Mouse (Mus musculus): ENCODE data around the gene Gm9903. TPM values are rescaled to one million over a fixed set of nuclear protein-coding genes. Genes with fewer than 3 reads are reported as not detected.
A peak's percentile ranks its signal among the peaks of the same experiment; 100 is the strongest.

Gm9903 gene
- total and polyA plus RNA-seq, 3 experiments, result 0.16 to 0.26 (median 0.21) TPM

GRCm38 (mm10) chr5:33655251-33655840, 25.6 kb downstream of the Gm9903 start:
- Histone ChIP-seq H3K9me3 (replicated peaks; ENCODE audit: low read length) (no peaks in the 10 kb centered on the region), H3K79me2 (replicated peaks; ENCODE audit: control insufficient read depth, extremely low read depth, insufficient read depth, poor library complexity, severe bottlenecking) (peaks cover 52% of the 10 kb centered on the region), H3K27ac (ENCODE audit: insufficient read depth, low read depth) (no peak overlapping the region), H3K27me3 (replicated peaks) (no peaks in the 10 kb centered on the region), H3K4me3 (replicated peaks in 1 of 3; ENCODE audit: low read depth in 2 of 3, low read length in 2 of 3, poor library complexity in 1 of 3) (no peak overlapping the region), H3K4me1 (ENCODE audit: control insufficient read depth in 1 of 2, insufficient read depth in 2 of 2) (peaks cover 19 to 64% of the 10 kb centered on the region in 2 experiments), H3K36me3 (replicated peaks in 1 of 2; ENCODE audit: control insufficient read depth in 1 of 2, insufficient read depth in 1 of 2, low read length in 1 of 2) (peaks cover 21 to 33% of the 10 kb centered on the region in 2 experiments), H3K9ac (ENCODE audit: insufficient read depth, low read depth) (no peak overlapping the region), H3K4me2 (ENCODE audit: insufficient read depth, low read depth, poor library complexity, severe bottlenecking) (no peak overlapping the region)
- dilution Hi-C loops (cut with MboI; ENCODE audit: extremely low pct_ligation_motif_present, extremely low pct_unique_long_range_greater_than_20kb, low sequenced_read_pairs) (no loop called here), in situ Hi-C loops (cut with MboI; ENCODE audit: low pct_ligation_motif_present, low pct_unique_long_range_greater_than_20kb, low sequenced_read_pairs) (no loop called here)
- DNase-seq (ENCODE audit: extremely low read depth), result no peak
- TF ChIP-seq SMC3 (IDR thresholded peaks at IDR 0.05; ENCODE audit: low read depth, low read length), result no peak
- TF ChIP-seq NRF1 (IDR thresholded peaks at IDR 0.05; ENCODE audit: low read depth, low read length), result no peak
- no peak for TF ChIP-seq GABPA (IDR thresholded peaks at IDR 0.05; ENCODE audit: insufficient replicate concordance, low read depth, low read length)
- TF ChIP-seq RCOR1 (conservative IDR thresholded peaks at IDR 0.05; ENCODE audit: low read depth, low read length), result no peak
- TF ChIP-seq HCFC1 (IDR thresholded peaks at IDR 0.05; ENCODE audit: low read depth, low read length), result no peak
- no peak for TF ChIP-seq USF2 (conservative IDR thresholded peaks at IDR 0.05; ENCODE audit: low read depth, low read length)
- no peak for TF ChIP-seq ZKSCAN1 (IDR thresholded peaks at IDR 0.05; ENCODE audit: borderline replicate concordance, low read depth, low read length)
- TF ChIP-seq ZNF384 (IDR thresholded peaks at IDR 0.05; ENCODE audit: low read depth, low read length), result no peak

DNA sequence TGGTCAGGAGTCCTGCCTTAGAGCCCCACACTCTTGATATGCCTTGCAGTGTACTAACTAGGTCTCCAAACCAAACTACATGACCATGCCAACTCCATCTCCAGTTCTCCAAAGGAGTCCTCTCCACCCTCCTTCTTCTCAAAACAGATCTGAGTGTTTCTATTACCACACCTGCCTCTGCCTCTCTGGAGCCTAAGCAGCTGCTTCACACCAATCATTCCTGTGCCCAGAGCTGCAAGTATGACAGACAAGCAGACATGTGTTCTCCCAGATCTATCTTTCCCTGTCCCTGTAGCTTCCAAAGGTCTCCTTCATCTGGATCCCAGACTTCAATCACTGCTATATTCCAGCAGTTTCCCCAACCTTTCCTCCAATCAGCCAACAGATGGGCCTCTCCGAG, 27.0 kb downstream of the Gm9903 start:
- no peaks in the 10 kb centered on the region for H3K27me3 ChIP-seq (replicated peaks)
- in situ Hi-C loops (cut with MboI; ENCODE audit: low pct_ligation_motif_present, low pct_unique_long_range_greater_than_20kb, low sequenced_read_pairs) (no loop called here), dilution Hi-C loops (cut with MboI; ENCODE audit: extremely low pct_ligation_motif_present, extremely low pct_unique_long_range_greater_than_20kb, low sequenced_read_pairs) (no loop called here)
- H3K27ac ChIP-seq (ENCODE audit: insufficient read depth, low read depth), result no peak overlapping the region
- peak overlapping the region; percentile 73 for H3K9ac ChIP-seq (ENCODE audit: insufficient read depth, low read depth)
- TF ChIP-seq RCOR1 (conservative IDR thresholded peaks at IDR 0.05; ENCODE audit: low read depth, low read length) (no peak), ZKSCAN1 (IDR thresholded peaks at IDR 0.05; ENCODE audit: borderline replicate concordance, low read depth, low read length) (no peak), NELFE (IDR thresholded peaks at IDR 0.05; ENCODE audit: low read depth, low read length) (no peak), TCF12 (IDR thresholded peaks at IDR 0.05; ENCODE audit: low read depth, low read length) (no peak), GABPA (IDR thresholded peaks at IDR 0.05; ENCODE audit: insufficient replicate concordance, low read depth, low read length) (no peak), ZNF384 (IDR thresholded peaks at IDR 0.05; ENCODE audit: low read depth, low read length) (no peak), IRF4 (IDR thresholded peaks at IDR 0.05; ENCODE audit: low read depth, low read length) (no peak), MAX (IDR thresholded peaks at IDR 0.05; ENCODE audit: low read length) (no peak), ZC3H11A (IDR thresholded peaks at IDR 0.05; ENCODE audit: low read depth, low read length) (no peak), POLR2A (IDR thresholded peaks at IDR 0.05; ENCODE audit: low read depth, low read length) (no peak)
- H3K4me3 ChIP-seq (replicated peaks in 1 of 3; ENCODE audit: low read depth in 2 of 3, low read length in 2 of 3, poor library complexity in 1 of 3), result peak overlapping the region; percentile 65 to 95 (median 92)
- H3K4me2 ChIP-seq (ENCODE audit: insufficient read depth, low read depth, poor library complexity, severe bottlenecking), result peak overlapping the region; percentile 84
- H3K36me3 ChIP-seq (replicated peaks in 1 of 2; ENCODE audit: control insufficient read depth in 1 of 2, insufficient read depth in 1 of 2, low read length in 1 of 2), result peaks cover 30 to 45% of the 10 kb centered on the region in 2 experiments
- H3K4me1 ChIP-seq (ENCODE audit: control insufficient read depth in 1 of 2, insufficient read depth in 2 of 2), result peaks cover 19 to 64% of the 10 kb centered on the region in 2 experiments
- no peaks in the 10 kb centered on the region for H3K9me3 ChIP-seq (replicated peaks; ENCODE audit: low read length)
- peaks cover 47% of the 10 kb centered on the region for H3K79me2 ChIP-seq (replicated peaks; ENCODE audit: control insufficient read depth, extremely low read depth, insufficient read depth, poor library complexity, severe bottlenecking)
- no peak for DNase-seq (ENCODE audit: extremely low read depth)

Data from CH12.LX (cell line).